Mouse (Mus musculus): ENCODE measurements around the gene Cd200r3.
A peak's percentile ranks its signal among the peaks of the same experiment; 100 is the strongest.

Cd200r3 gene

DNA sequence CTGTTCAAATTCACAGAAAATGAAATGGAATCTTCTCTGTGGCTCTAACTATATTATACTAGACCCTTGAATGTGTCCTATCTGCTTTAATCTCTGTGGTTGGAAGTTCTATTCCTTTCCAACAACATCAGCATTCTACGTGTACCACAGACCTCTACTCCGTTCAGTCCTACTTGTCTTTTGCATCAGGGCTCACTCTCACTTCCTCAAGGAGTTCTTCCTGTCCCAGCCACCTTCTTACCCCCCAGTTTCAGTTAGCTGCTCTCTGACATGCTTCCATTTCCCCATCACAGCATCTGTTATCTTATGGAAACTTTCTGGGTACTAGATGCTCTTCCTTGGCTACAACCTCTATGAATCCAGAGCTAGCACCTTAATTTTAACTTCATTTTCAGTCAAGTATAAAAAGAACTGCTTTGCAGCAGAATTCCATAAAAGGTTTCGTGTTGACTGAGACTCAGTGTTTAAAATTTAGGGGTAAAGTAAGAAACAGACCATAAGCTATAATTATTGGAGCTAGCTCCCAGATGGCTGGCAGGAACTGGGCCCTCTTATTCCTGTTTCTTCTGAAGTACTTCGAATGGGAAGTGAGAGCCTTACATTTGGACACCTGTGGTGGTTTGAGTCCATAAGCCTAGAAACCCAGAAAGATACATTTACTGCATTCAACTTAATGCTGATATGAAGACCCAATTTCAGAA, 50.0 kb downstream of the Cd200r3 start:
- no peak for DNase-seq

DNA sequence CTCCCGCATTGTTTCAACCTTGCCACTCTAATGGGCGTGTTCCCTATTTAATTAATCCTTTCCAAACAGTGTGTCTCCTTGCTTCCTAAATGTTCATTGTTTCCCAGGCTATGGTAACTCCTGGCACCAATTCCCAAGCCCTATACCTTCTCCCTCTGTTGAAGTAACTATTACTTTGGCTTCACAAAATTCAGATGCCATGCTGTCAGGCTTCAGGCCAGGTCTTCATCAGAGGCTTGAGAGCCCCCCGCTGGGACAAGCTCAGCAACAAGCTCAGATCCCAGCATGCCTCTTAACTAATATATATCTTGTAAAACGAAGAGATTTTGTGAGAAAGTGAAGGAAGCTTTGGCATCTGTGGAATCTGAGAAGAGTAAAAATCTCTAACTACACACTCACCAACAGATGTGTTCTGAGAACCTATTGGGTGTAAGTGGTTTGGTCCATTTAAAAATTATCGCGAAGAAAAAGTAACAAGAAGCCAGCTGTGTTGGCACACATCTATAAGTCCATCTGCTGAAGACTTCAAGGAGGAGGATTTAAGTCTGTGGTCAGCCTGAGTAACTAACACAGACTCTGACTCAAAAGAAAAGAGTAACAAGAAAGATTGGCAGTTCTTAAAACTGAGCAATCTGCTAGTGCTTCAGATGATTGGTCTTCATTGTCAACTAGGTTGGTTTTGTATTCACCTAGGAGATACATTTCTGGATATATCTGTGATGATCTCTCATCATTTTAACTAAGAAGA, 50.9 kb downstream of the Cd200r3 start:
- no peak for DNase-seq

DNA sequence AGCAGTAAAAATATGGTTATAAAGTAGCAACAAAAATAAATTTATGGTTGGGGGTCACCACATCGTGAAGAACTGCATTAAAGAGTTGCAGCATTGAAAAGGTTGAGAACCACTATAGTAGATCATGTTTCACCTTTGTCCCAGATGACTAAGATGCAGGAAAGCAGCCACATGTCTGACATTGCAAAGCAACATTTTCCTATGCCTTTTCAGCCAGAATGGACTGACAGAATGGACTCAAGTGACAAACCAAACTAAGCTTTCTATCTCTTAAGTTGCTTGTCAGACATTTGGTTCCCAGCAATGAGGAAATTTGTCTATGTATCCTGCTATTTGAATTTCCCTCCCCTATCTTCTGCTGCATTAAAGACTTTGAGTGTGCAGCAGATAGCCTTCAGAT, 51.6 kb downstream of the Cd200r3 start:
- DNase-seq = no peak

DNA sequence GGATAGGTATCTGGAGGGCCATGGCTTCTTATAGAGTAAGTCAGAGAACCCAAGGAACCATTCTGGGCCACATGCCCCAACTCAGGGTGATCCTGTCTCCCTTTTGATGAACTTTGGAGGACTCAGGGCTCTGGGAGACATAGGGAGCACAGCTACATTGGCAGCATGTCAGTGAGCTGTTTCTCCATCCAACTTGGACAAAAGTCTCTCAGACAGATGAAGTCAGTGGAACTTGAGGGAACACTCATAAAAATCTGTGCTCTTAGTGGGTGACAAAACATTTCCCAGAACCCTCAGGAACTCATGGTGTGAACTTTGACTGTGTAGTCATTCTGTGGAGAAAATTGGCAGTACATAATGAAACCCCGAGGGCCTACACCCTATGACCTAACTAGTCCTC, 53.2 kb downstream of the Cd200r3 start:
- DNase-seq = no peak

DNA sequence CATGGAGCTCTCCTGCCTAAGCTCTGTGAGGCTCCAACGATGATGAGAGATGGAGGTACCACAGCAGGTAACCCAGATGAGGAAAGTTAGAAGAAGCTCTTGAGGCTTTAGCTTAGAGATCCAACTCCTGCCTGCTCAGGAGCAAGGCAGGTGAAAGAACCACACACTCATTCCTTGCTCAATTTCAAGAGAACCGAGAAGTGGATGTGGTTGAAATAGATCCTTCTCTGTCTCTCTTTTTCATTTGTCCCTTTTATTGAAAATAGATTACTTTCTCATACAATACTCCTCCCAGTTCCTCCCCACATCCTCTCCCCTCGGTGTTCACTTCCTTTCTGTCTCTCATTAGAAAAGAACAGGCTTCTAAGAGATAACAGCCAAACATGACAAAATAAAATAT, 56.1 kb downstream of the Cd200r3 start:
- no peak for DNase-seq

DNA sequence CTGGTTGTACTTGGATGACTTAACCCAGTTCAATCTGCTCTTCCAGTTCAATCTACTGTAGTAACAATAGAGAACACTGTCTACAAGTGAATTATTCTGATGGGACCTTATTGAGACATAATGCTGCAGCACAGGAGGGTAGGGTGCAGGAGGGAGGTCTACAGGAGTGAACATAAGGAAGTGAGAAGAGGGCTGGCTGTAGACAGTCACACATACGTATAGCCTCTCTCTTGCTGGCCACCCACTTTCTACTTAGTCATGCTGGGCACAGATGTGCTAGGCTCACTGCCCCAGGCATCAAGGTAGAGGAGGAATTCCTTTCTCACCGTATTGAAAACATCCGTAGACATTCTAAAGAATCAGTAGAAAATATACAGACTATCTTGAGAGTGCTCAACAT, 61.0 kb downstream of the Cd200r3 start:
- DNase-seq = no peak

DNA sequence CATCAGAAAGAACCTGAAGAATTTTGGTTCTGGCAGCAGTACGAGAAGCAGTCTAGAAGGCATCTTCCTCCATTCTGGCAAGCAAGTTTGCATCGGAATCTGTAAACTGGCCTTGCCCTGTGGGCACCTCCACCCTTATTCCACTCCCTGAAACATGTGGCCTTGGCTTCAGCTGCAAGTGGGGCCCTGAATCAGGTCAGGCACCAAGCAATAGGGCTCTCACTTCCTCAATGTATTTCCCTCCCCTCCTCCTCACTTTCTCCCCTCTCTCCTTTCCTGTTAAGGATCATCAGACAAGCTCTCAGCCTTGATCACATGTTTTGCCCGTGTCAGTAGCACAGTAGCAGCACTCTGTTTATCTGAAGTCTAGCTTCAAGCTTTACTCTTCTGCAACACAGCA, 61.8 kb downstream of the Cd200r3 start:
- no peak for DNase-seq

DNA sequence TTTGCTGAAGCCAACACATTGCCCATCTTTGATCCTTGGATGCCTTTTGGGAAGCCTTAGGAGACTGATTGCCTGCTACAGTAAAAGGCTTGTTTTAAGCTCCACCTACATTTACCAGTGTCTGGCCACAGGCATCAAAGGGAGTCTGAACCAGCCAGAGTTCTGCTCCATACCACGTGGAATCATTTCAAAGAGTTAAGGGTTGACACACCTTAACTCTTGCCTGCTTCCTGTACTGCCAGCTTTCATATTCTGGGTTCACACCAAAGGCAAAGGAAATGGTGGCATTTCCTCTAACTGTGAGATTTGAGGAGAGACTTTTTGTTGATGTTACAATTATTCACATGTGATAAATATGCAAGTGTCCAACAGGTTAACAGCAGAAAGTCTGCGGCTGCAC, 63.5 kb downstream of the Cd200r3 start:
- DNase-seq = no peak

DNA sequence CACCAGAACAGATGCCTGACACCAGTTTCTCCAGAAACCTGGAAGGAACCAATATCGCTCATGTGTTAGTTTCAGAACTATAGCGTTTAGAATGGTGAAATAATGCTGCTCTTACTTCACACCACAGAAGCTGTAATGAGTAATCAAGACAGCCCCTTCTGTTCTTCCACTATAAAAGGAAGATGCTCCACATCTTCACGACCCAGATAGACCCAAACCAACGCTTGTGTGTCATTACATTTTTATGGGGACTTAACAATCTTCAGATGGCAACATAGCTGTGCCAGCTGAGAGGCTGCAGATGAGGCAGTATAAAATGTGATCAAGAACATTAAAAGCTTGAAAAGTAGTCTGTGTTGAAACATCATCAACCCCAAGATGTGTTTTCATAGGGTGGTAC, 64.3 kb downstream of the Cd200r3 start:
- DNase-seq = no peak

DNA sequence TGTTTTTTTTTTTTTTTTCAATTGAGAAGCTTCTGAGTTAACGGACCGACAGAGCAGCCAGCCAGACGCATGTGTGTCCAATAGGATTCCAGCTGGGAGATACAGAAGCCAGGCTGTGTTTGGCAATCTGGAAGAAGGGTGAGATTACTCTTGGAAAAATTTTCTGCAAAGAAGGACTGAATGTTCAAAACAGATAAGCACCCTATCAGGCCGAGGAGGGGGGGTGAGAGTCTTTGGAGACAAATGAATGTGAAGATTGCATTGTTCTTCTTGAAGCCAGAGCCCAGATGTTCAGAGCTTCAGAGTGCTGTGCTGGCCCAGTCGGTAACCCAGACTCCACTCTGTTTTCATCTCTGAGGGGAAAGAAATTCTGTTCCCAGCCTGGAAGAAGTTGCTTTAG, 66.2 kb downstream of the Cd200r3 start:
- DNase-seq = no peak

DNA sequence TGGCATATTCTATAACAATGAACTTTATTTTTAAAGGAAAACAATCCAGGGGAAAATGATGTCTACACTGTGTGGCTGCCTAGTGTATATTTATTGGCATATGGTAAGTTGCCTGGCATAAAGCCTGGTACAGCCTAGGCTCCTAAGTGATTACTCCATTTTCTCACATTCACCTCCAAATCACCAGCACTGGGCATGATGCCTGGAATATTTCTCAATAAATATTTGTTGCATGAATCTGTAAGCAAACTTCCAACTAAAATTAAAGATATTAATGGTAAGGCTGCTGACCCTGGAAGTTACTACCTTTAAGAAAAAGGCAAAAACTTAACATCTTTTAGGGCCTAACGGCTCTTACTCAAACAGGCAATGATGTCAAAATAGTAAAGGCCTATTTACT, 72.1 kb downstream of the Cd200r3 start:
- no peak for DNase-seq

DNA sequence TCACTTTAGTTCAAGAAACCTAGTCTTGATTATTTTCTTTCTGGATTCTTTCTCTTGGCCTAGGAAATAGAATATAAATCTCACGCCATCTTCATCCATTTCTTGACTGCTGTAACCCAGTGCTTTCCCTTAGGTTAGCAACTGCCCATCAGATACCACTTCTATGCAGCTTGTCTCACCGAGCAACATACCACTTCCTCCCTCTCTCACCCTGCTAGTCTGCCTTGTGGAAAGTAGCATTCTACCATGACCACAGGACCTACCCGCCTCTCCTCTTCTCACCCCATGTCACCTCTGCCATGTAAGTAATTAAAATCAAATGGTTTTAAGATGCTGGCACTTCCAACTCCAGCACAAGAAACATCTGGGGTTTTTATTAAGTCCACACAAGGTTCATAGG, 73.0 kb downstream of the Cd200r3 start:
- no peak for DNase-seq

DNA sequence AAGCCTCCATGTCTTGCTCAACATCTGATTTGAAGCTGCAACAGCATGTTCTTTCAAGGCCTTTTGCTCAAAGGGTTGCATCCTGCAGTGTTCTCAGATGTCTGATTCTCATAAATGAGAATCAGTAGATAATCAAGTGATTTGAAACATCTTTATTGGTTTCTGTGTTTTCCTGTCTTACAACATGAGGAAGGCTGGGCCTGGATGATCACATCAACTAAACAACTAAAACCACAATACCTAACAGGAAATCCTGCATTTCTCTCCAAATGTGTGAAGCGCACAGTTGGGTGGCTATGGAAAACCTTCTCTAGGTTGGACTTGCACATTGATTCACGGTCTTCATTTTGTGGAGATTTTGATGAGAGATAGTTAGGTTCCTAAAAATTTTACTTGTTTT, 75.4 kb downstream of the Cd200r3 start:
- DNase-seq = no peak

DNA sequence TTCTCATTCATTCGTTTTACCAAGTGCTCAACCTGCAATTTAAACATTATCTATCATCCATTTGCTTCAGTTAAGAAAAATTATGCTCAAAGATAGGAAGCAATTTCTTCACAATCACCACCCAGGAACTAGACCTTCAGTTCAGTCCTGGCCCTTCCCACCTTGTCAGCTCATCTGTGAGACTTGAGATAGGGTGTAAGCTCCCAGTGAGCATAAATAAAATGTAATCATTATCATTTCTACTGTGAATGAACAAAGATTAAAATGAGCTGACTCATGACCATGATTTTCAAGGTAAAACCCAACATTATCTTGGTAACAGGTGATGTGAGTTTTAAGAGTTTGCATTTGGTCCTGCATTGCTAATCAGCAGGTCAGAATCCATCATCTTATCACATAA, 76.6 kb downstream of the Cd200r3 start:
- DNase-seq = no peak

DNA sequence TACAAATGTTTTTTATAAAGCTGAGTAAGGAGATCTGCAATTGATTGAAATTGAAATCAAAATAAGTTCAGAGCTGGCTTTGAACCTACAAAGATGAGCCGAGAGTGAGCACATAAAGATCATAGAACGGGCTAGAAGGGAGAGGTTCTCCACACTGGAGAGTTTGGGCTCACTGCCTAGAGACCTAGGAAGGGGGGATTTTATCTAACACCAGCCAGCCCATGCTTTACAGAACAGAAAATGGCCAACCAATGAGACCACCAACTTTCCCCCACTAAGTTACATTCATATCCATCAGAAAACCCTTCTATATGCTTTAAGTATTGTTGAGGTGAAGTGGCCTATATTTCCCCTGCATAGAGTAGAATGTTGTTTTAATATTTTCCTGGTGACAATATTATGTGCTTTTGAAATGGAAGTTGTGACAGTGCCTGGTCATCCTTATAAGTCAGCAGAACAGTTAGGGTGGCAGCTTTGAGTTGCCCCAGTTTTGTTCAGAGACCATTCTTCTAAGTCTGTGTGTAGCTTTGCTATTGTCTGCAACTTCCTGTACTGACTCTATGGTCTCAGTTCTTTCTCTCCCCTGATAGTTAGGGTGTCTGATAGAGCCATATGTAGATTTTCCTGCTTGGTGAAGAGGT, 77.3 kb downstream of the Cd200r3 start:
- DNase-seq = no peak

DNA sequence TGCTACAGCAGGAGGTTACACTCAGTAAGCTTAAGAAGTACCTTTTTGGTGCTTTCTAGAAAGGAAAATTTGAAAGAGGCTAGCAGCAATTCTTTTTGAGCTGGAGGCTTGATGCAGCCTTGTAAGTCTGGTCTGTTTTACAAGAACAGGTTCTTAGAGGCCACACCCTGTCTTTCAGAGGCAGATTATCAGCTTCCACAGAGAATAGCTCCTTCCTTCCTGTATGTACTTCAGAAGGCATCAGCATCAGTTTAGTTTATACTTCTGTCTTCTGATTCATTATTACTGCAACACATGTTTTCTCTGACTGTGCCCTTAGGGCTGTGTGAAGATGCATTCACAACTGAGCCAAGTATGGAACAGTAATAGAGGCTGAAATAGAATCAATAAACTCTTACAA, 78.0 kb downstream of the Cd200r3 start:
- DNase-seq = no peak

DNA sequence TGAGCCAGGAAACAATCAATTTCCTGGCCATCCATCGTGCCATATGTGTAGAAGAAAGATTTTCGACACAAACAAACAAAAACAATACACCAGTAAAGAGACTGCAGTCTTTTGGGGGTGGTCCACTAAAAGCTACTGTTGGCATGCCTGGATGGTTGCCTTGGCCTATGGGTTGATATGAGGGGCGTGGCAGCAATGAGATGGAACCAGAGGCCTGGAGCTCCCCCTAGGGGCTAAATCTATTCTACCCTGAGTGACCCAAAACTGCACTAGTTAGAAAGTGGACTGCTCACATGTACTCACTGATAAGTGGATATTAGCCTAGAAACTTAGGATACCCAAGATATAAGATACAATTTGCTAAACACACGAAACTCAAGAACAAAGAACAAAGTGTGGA, 80.4 kb downstream of the Cd200r3 start:
- peak; percentile 10 to 64 for DNase-seq

DNA sequence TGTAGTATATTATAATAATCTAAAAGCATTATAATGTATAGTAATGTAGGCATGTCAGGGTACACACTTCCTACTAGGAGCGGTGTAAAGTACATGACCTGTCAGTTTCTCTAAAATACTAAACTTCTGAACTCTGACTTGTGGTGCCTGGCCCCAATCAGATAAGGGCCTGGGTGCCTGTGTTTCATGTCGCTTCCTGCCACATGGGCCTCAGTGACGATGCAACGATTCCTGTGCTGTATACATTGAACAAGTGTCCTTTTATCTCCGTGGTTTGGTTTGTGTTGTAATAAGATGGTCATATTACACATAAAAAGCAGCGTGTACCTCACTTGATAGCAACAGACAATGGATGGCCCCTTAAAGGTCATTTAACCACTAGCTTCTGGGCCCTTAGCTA, 81.8 kb downstream of the Cd200r3 start:
- no peak for DNase-seq

DNA sequence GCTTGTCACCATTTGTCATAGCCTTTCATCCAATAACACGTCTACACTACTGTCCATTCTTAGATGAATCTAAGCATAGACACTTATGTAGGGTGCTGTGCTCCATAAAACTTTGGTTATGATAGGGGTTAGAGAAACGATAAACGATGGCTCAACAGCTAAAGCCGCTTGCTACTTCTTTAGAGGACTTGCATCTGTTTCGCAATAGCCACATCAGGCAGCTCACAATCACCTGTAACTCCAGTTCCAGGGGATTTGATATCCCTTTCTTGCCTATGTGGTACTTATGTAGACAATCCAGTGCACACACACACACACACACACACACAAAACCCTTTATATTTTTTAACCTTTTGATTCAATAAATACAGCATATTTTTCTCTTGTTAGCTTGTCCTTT, 85.6 kb downstream of the Cd200r3 start:
- no peak for DNase-seq

DNA sequence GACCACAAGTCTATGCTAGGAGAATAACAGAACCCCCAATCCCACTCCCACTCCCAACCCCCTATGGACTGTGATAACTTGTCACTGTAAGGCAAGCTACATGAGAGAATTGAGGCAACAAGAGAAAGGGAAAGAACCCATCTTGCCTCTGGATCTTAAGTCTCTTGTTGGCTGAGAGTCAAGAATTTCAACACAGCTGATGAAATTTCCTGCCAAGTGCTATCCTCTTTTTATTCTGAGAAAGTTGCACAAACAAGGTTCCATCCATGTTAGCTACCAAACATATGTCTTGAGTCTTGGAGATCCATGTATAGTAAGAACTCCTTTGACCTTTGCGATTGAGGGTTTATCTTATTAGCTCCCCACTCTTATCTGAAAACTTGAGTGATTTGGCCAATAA, 86.0 kb downstream of the Cd200r3 start:
- no peak for DNase-seq

DNA sequence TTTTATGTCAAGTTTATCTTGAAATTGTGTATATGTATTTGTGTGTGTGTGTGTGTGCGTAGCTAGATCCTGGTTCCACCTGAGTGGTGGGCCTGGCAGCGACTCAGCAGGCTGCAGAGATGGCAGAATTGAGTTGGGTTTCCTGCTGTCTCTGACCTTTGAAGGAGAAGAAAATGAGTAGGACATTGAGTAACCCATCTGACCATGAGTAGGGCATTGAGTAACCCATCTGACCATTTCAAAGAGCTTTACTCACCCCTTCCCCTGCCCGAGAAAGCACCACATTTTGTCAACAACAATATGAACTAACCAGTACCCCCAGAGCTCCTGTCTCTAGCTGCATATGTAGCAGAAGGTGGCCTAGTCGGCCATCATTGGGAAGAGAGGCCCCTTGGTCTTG, 86.6 kb downstream of the Cd200r3 start:
- DNase-seq = no peak

DNA sequence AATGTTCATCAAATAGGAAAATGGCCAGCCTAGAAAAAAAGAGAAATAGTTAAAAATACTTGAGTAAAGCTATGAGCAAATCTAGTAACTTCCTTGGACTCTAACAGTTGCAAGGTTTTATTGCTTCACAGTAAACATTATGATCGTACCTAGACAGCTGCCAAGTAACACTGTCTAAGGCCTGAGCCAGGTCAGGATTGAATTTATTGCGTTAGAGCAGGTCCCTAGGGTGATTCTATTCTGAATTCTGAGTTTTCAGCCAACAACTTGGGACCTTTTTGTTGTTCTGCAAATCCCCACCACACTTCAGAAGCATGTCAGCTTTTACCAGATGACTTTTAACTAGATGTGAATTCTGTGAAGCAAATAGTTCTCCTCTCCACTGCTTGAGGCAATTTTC, 87.3 kb downstream of the Cd200r3 start:
- DNase-seq = no peak

Data from kidney, adult 8-10 months (tissue).